Mouse (Mus musculus) limb, embryonic 15.5 days (tissue): ENCODE data around the gene Mroh3. TPM values are rescaled to one million over a fixed set of nuclear protein-coding genes. Genes with fewer than 3 reads are reported as not detected.

Experiments
- ATAC-seq: fragments of 200-750 bp; cut with Nextera tagmentation; 2 replicates; pipeline ENCODE4 v1.8.0; 2017; ENCODE audit warnings: low read depth, moderate TSS enrichment; ENCODE audit not compliant: insufficient number of reproducible peaks, low FRiP score, low TSS enrichment
- H3K27ac ChIP-seq: fragments of 300-500 bp; sonication (generic); 2 replicates; pipeline ENCODE4 v1.5.1; 2015; ENCODE audit warnings: moderate library complexity, mild to moderate bottlenecking, inconsistent platforms
- H3K27me3 ChIP-seq: fragments of 300-500 bp; sonication (generic); 2 replicates; pipeline ENCODE4 v1.6.1; 2015; ENCODE audit warnings: inconsistent platforms
- H3K36me3 ChIP-seq: fragments of 300-500 bp; sonication (generic); 2 replicates; pipeline ENCODE4 v1.6.1; 2015; ENCODE audit warnings: inconsistent platforms
- H3K4me1 ChIP-seq: fragments of 300-500 bp; sonication (generic); 2 replicates; pipeline ENCODE4 v1.6.1; 2015; ENCODE audit warnings: inconsistent platforms
- H3K4me2 ChIP-seq: fragments of 300-500 bp; sonication (generic); 2 replicates; pipeline ENCODE4 v1.6.1; 2015; ENCODE audit warnings: mild to moderate bottlenecking, inconsistent platforms
- H3K4me3 ChIP-seq: fragments of 300-500 bp; sonication (generic); 2 replicates; pipeline ENCODE4 v1.5.1; 2015; ENCODE audit warnings: mild to moderate bottlenecking, inconsistent platforms
- H3K9ac ChIP-seq: fragments of 300-500 bp; sonication (generic); 2 replicates; pipeline ENCODE4 v1.6.1; 2015; ENCODE audit warnings: inconsistent platforms
- H3K9me3 ChIP-seq: fragments of 300-500 bp; sonication (generic); 2 replicates; pipeline ENCODE4 v1.6.1; 2016; ENCODE audit warnings: inconsistent platforms
- WGBS: fragments of 180-500 bp; shearing (Covaris S2); methylation state at CpG from one replicate; pipeline ENCODE4 v1.1.7; 2015; 5-methylcytosine and 5-hydroxymethylcytosine counted together
- polyA plus RNA-seq: library from polyadenylated mRNA; unstranded; fragments of >200 nt; fragmentation: Nextera tagmentation; extraction: Ambion mirVana; gene quantifications from 2 replicates; pipeline ENCODE4 v1.2.1, GENCODE M21; 2015

Mroh3 gene
- polyA plus RNA-seq, 1 experiment from 2014 or later: not detected

GRCm38 (mm10) chr1:136241801-136242200 lies 29.2 kb upstream of the Mroh3 start:
- H3K4me1 ChIP-seq: no peaks in the 10 kb centered on the region
- no peaks in the 10 kb centered on the region for H3K9me3 ChIP-seq
- no peak overlapping the region for H3K4me2 ChIP-seq
- no peak overlapping the region for H3K4me3 ChIP-seq
- no peak overlapping the region for H3K27ac ChIP-seq
- ATAC-seq: no peak
- H3K27me3 ChIP-seq: no peaks in the 10 kb centered on the region
- 82% methylated on average over 7 of the region's 7 CpGs for WGBS
- no peaks in the 10 kb centered on the region for H3K36me3 ChIP-seq
- H3K9ac ChIP-seq: no peak overlapping the region

- Histone ChIP-seq H3K4me2 (no peak overlapping the region), H3K36me3 (no peaks in the 10 kb centered on the region), H3K27ac (no peak overlapping the region), H3K4me1 (peaks cover 6% of the 10 kb centered on the region), H3K9ac (no peak overlapping the region), H3K4me3 (no peak overlapping the region), H3K27me3 (no peaks in the 10 kb centered on the region), H3K9me3 (no peaks in the 10 kb centered on the region)
- no peak for ATAC-seq
- 86% methylated on average over 4 of the region's 4 CpGs for WGBS
Observed at GRCm38 (mm10) chr1:136238495-136238894, 25.9 kb upstream of the Mroh3 start.

GRCm38 (mm10) chr1:136234595-136235092 lies 22.0 kb upstream of the Mroh3 start:
- H3K36me3 ChIP-seq: no peaks in the 10 kb centered on the region
- no peaks in the 10 kb centered on the region for H3K27me3 ChIP-seq
- H3K4me1 ChIP-seq: peaks cover 43% of the 10 kb centered on the region
- H3K9ac ChIP-seq: peak overlapping the region; percentile 48
- WGBS: 4% methylated on average over 9 of the region's 9 CpGs
- H3K27ac ChIP-seq: no peak overlapping the region
- peak overlapping the region; percentile 94 for H3K4me2 ChIP-seq
- no peak for ATAC-seq
- H3K9me3 ChIP-seq: no peaks in the 10 kb centered on the region
- H3K4me3 ChIP-seq: peak overlapping the region; percentile 59

GRCm38 (mm10) chr1:136233892-136234594 lies 21.4 kb upstream of the Mroh3 start, which contains the start of gene Inava:
Gene Inava, minus strand, starts transcription at chr1:136234264.
- peak within 1 kb of the TSS; percentile 94 for H3K4me2 ChIP-seq
- no peaks in the 10 kb centered on the region for H3K9me3 ChIP-seq
- peak within 1 kb of the TSS; percentile 59 for H3K4me3 ChIP-seq
- ATAC-seq: peak; percentile 41; the same call in 1 of the 2 replicates
- under 1% methylated on average over 50 of the region's 51 CpGs for WGBS
- H3K27me3 ChIP-seq: no peaks in the 10 kb centered on the region
- peak within 1 kb of the TSS; percentile 1; the same call in 1 of the 2 replicates for H3K27ac ChIP-seq
- peak within 1 kb of the TSS; percentile 48 for H3K9ac ChIP-seq
- peaks cover 49% of the 10 kb centered on the region for H3K4me1 ChIP-seq
- H3K36me3 ChIP-seq: no peaks in the 10 kb centered on the region

- Histone ChIP-seq H3K9me3 (no peaks in the 10 kb centered on the region), H3K36me3 (no peaks in the 10 kb centered on the region), H3K4me1 (peaks cover 57% of the 10 kb centered on the region), H3K27me3 (no peaks in the 10 kb centered on the region), H3K9ac (0 out of 2 replicates have a peak overlapping the region, but pooled peaks have one; percentile 48), H3K27ac (no peak overlapping the region), H3K4me3 (peak overlapping the region; percentile 59), H3K4me2 (peak overlapping the region; percentile 94)
- WGBS: 3% methylated on average over 23 of the region's 23 CpGs
- no peak for ATAC-seq
Observed at GRCm38 (mm10) chr1:136232986-136233790, 20.6 kb upstream of the Mroh3 start.

GRCm38 (mm10) chr1:136232285-136232926 lies 19.8 kb upstream of the Mroh3 start:
- Histone ChIP-seq H3K9me3 (no peaks in the 10 kb centered on the region), H3K36me3 (no peaks in the 10 kb centered on the region), H3K4me2 (peak overlapping the region; percentile 94), H3K27me3 (no peaks in the 10 kb centered on the region), H3K9ac (no peak overlapping the region), H3K4me3 (peak overlapping the region; percentile 59), H3K27ac (no peak overlapping the region), H3K4me1 (peaks cover 63% of the 10 kb centered on the region)
- no peak for ATAC-seq
- 4% methylated on average over 9 of the region's 9 CpGs for WGBS

- Histone ChIP-seq H3K27ac (no peak overlapping the region), H3K4me1 (peaks cover 65% of the 10 kb centered on the region), H3K9ac (no peak overlapping the region)
Observed at GRCm38 (mm10) chr1:136231596-136231995, 19.0 kb upstream of the Mroh3 start.

GRCm38 (mm10) chr1:136230201-136230600 lies 17.6 kb upstream of the Mroh3 start:
- peak overlapping the region; percentile 19 for H3K4me3 ChIP-seq
- WGBS: 22% methylated on average over 11 of the region's 11 CpGs
- no peak for ATAC-seq
- H3K27me3 ChIP-seq: no peaks in the 10 kb centered on the region
- H3K9me3 ChIP-seq: no peaks in the 10 kb centered on the region
- peak overlapping the region; percentile 94 for H3K4me2 ChIP-seq
- H3K9ac ChIP-seq: peak overlapping the region; percentile 10; the same call in 1 of the 2 replicates
- peaks cover 65% of the 10 kb centered on the region for H3K4me1 ChIP-seq
- H3K27ac ChIP-seq: 0 out of 2 replicates have a peak overlapping the region, but pooled peaks have one; percentile 52
- H3K36me3 ChIP-seq: peaks cover 6% of the 10 kb centered on the region; the same call in 1 of the 2 replicates

More at GRCm38 (mm10) chr1:136231596-136231995, 19.0 kb upstream of the Mroh3 start:
- 8% methylated on average over 6 of the region's 6 CpGs for WGBS
- Histone ChIP-seq H3K9me3 (no peaks in the 10 kb centered on the region), H3K4me2 (peak overlapping the region; percentile 94), H3K27me3 (no peaks in the 10 kb centered on the region), H3K4me3 (peak overlapping the region; percentile 59), H3K36me3 (no peaks in the 10 kb centered on the region)
- no peak for ATAC-seq

GRCm38 (mm10) chr1:136229040-136229373 lies 16.4 kb upstream of the Mroh3 start:
- no peak overlapping the region for H3K9ac ChIP-seq
- peak overlapping the region; percentile 36; the same call in 1 of the 2 replicates for H3K4me2 ChIP-seq

GRCm38 (mm10) chr1:136228328-136229039 lies 15.9 kb upstream of the Mroh3 start:
- WGBS: 25% methylated on average over 13 of the region's 13 CpGs
- Histone ChIP-seq H3K4me3 (0 out of 2 replicates have a peak overlapping the region, but pooled peaks have one; percentile 19), H3K4me2 (peak overlapping the region; percentile 36), H3K4me1 (peaks cover 59% of the 10 kb centered on the region), H3K9ac (no peak overlapping the region), H3K9me3 (no peaks in the 10 kb centered on the region), H3K36me3 (peaks cover 15% of the 10 kb centered on the region; the same call in 1 of the 2 replicates), H3K27me3 (no peaks in the 10 kb centered on the region), H3K27ac (no peak overlapping the region)
- ATAC-seq: no peak

More at GRCm38 (mm10) chr1:136229040-136229373, 16.4 kb upstream of the Mroh3 start:
- peaks cover 59% of the 10 kb centered on the region for H3K4me1 ChIP-seq
- peaks cover 15% of the 10 kb centered on the region; the same call in 1 of the 2 replicates for H3K36me3 ChIP-seq
- H3K27ac ChIP-seq: no peak overlapping the region; the same call in 1 of the 2 replicates
- H3K9me3 ChIP-seq: no peaks in the 10 kb centered on the region
- WGBS: 32% methylated on average over 6 of the region's 6 CpGs
- no peaks in the 10 kb centered on the region for H3K27me3 ChIP-seq
- 0 out of 2 replicates have a peak overlapping the region, but pooled peaks have one; percentile 19 for H3K4me3 ChIP-seq
- ATAC-seq: no peak

- ATAC-seq: no peak
- H3K4me2 ChIP-seq: no peak overlapping the region
- 77% methylated on average over 4 of the region's 4 CpGs for WGBS
- H3K27ac ChIP-seq: no peak overlapping the region
- H3K27me3 ChIP-seq: no peaks in the 10 kb centered on the region
- H3K9ac ChIP-seq: no peak overlapping the region
- peaks cover 15% of the 10 kb centered on the region; the same call in 1 of the 2 replicates for H3K36me3 ChIP-seq
- H3K9me3 ChIP-seq: no peaks in the 10 kb centered on the region
- no peak overlapping the region for H3K4me3 ChIP-seq
- peaks cover 53% of the 10 kb centered on the region for H3K4me1 ChIP-seq
Observed at GRCm38 (mm10) chr1:136227870-136228269, 15.2 kb upstream of the Mroh3 start.
